Mouse (Mus musculus) forebrain, embryonic 12.5 days (tissue): ENCODE data around the gene Nrsn1. TPM values are rescaled to one million over a fixed set of nuclear protein-coding genes. Genes with fewer than 3 reads are reported as not detected.

Source experiments
- ATAC-seq: fragments of 200-750 bp; cut with Nextera tagmentation; 2 replicates; pipeline ENCODE4 v1.8.0; 2017; ENCODE audit warnings: moderate TSS enrichment; ENCODE audit not compliant: low FRiP score
- H3K27ac ChIP-seq: fragments of 300-500 bp; sonication (generic); 2 replicates; pipeline ENCODE4 v1.5.1; 2016; ENCODE audit warnings: mild to moderate bottlenecking
- H3K27me3 ChIP-seq: fragments of 300-500 bp; sonication (generic); 2 replicates; pipeline ENCODE4 v1.6.1; 2016; ENCODE audit warnings: mild to moderate bottlenecking
- H3K36me3 ChIP-seq: fragments of 300-500 bp; sonication (generic); replicated peaks from 2 replicates; pipeline ENCODE4 v1.6.1; 2016; ENCODE audit warnings: mild to moderate bottlenecking
- H3K4me1 ChIP-seq: fragments of 300-500 bp; sonication (generic); 2 replicates; pipeline ENCODE4 v1.6.1; 2016
- H3K4me2 ChIP-seq: fragments of 300-500 bp; sonication (generic); 2 replicates; pipeline ENCODE4 v1.6.1; 2016; ENCODE audit warnings: mild to moderate bottlenecking, moderate library complexity
- H3K4me3 ChIP-seq: fragments of 300-500 bp; sonication (generic); replicated peaks from 2 replicates; pipeline ENCODE4 v1.5.1; 2016; ENCODE audit warnings: mild to moderate bottlenecking
- H3K9ac ChIP-seq: fragments of 300-500 bp; sonication (generic); 2 replicates; pipeline ENCODE4 v1.6.1; 2016; ENCODE audit warnings: mild to moderate bottlenecking
- H3K9me3 ChIP-seq: fragments of 300-500 bp; sonication (generic); 2 replicates; pipeline ENCODE4 v1.6.1; 2016
- WGBS: fragments of 180-500 bp; shearing (Covaris S2); methylation state at CpG from one replicate; pipeline ENCODE4 v1.1.7; 2016; 5-methylcytosine and 5-hydroxymethylcytosine counted together
- polyA plus RNA-seq: library from polyadenylated mRNA; unstranded; fragments of >200 nt; fragmentation: Nextera tagmentation; extraction: Ambion mirVana; gene quantifications from 2 replicates; pipeline ENCODE4 v1.2.1, GENCODE M21; 2016

The Nrsn1 gene
- polyA plus RNA-seq, 1 experiment from 2014 or later, result 12.1 TPM

- no peak for ATAC-seq
- no peaks in the 10 kb centered on the region for H3K27me3 ChIP-seq
- no peak overlapping the region for H3K27ac ChIP-seq
- no peak overlapping the region for H3K9ac ChIP-seq
- 80% methylated on average over 5 of the region's 5 CpGs for WGBS
- H3K4me1 ChIP-seq, result no peaks in the 10 kb centered on the region
- no peak overlapping the region for H3K4me2 ChIP-seq
- no peak overlapping the region for H3K4me3 ChIP-seq
- no peaks in the 10 kb centered on the region for H3K36me3 ChIP-seq
- no peaks in the 10 kb centered on the region for H3K9me3 ChIP-seq
These were observed 50.0 kb downstream of the Nrsn1 start for GRCm38 (mm10) chr13:25220186-25220787.

GRCm38 (mm10) chr13:25218394-25218793 is 51.9 kb downstream of the Nrsn1 start:
- H3K9me3 ChIP-seq, result no peaks in the 10 kb centered on the region
- H3K4me3 ChIP-seq, result no peak overlapping the region
- H3K9ac ChIP-seq, result no peak overlapping the region
- no peaks in the 10 kb centered on the region for H3K27me3 ChIP-seq
- 97% methylated on average over 1 of the region's 1 CpGs for WGBS
- no peak overlapping the region for H3K27ac ChIP-seq
- H3K4me1 ChIP-seq, result no peaks in the 10 kb centered on the region
- no peak for ATAC-seq
- no peaks in the 10 kb centered on the region for H3K36me3 ChIP-seq
- no peak overlapping the region for H3K4me2 ChIP-seq

- WGBS, result 85% methylated on average over 5 of the region's 5 CpGs
- no peak overlapping the region for H3K4me3 ChIP-seq
- no peak overlapping the region for H3K9ac ChIP-seq
- no peaks in the 10 kb centered on the region for H3K27me3 ChIP-seq
- H3K36me3 ChIP-seq, result no peaks in the 10 kb centered on the region
- H3K4me1 ChIP-seq, result no peaks in the 10 kb centered on the region
- H3K27ac ChIP-seq, result no peak overlapping the region
- no peak overlapping the region for H3K4me2 ChIP-seq
- no peaks in the 10 kb centered on the region for H3K9me3 ChIP-seq
- ATAC-seq, result no peak
These were observed 63.4 kb downstream of the Nrsn1 start for GRCm38 (mm10) chr13:25206950-25207349.

Other genes starting within 250 kb of the Nrsn1 start
- gene Dcdc2a, start 214.5 kb downstream of the Nrsn1 start, polyA plus RNA-seq, result 0.86 and 1.9 TPM in 2 replicates